Mouse (Mus musculus) erythroblast, embryonic 14.5 days (primary cell): ENCODE results near the gene Abi2. TPM values are rescaled to one million over a fixed set of nuclear protein-coding genes. Genes with fewer than 3 reads are reported as not detected.
A peak's percentile ranks its signal among the peaks of the same experiment; 100 is the strongest.

Source experiments
- H3K27me3 ChIP-seq: 2 replicates; pipeline ENCODE4 v1.6.1; 2012; ENCODE audit warnings: inconsistent platforms; ENCODE audit not compliant: control insufficient read depth
- H3K36me3 ChIP-seq: 2 replicates; pipeline ENCODE4 v1.6.1; 2012; ENCODE audit warnings: mild to moderate bottlenecking, inconsistent platforms; ENCODE audit not compliant: control insufficient read depth
- H3K4me1 ChIP-seq: 2 replicates; pipeline ENCODE4 v1.6.1; 2012; ENCODE audit warnings: inconsistent platforms; ENCODE audit not compliant: control insufficient read depth
- H3K4me3 ChIP-seq: replicated peaks from 2 replicates; pipeline ENCODE3; 2012; ENCODE audit warnings: moderate library complexity, mild to moderate bottlenecking, inconsistent platforms
- H3K9me3 ChIP-seq: 2 replicates; pipeline ENCODE4 v1.6.1; 2012; ENCODE audit warnings: low read length, inconsistent platforms, mixed read lengths; ENCODE audit not compliant: control insufficient read depth
- GATA1 ChIP-seq: IDR thresholded peaks from 2 replicates; pipeline ENCODE4 v1.6.1; 2012; ENCODE audit warnings: low read length, inconsistent platforms, mixed read lengths
- TAL1 ChIP-seq: IDR thresholded peaks from 3 replicates; pipeline ENCODE4 v1.6.1; 2012; ENCODE audit warnings: low read length, inconsistent platforms, mixed read lengths
- polyA plus RNA-seq: library from polyadenylated mRNA; stranded (reverse); fragments of >175 nt; gene quantifications from 2 replicates; pipeline ENCODE4 v1.2.3, GENCODE M21; 2012

Gene Abi2
- 0.01 and 0.27 TPM in 2 replicates for polyA plus RNA-seq

DNA sequence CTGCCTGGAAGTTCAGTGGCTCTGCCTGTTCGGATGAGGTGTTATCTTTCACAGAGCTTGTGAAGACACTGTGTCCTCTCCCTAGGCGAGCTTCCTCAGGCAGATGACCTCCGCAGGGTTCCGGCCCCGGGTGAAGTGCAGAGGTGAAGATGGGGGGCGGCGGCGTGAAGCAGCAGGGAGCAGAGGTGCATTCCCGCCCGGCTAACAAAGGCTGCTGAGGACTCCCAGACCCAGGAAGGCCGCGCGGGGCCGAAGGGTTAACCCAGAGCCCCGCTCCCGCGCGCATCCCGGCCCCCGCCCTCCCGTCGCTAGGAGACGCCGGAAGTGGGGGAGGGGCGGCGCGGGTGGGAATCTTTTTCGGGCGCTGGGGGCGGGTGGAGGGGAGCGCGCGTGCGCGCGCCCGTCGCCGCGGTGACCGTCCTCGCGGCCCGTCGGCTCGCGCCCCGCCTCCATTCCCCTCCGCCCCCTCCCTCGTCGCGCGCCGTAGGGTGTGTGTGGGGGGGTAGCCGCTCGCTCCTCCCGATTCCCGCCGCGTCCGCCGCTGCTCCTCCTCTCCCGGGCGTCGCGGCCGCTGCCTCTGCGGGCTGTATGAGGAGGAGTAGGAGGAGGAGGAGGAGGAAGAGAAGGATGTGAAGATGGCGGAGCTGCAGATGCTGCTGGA, at the start of gene Abi2:
Gene Abi2 (plus strand): TSS at position 452 of the 661 bp plus-strand sequence.
- Histone ChIP-seq H3K4me3 (peak within 1 kb of the TSS; percentile 92), H3K4me1 (peaks cover 19% of the 10 kb centered on the region), H3K36me3 (no peaks in the 10 kb centered on the region), H3K27me3 (peaks cover 11% of the 10 kb centered on the region), H3K9me3 (no peaks in the 10 kb centered on the region)
- TF ChIP-seq GATA1 (no peak), TAL1 (no peak)

DNA sequence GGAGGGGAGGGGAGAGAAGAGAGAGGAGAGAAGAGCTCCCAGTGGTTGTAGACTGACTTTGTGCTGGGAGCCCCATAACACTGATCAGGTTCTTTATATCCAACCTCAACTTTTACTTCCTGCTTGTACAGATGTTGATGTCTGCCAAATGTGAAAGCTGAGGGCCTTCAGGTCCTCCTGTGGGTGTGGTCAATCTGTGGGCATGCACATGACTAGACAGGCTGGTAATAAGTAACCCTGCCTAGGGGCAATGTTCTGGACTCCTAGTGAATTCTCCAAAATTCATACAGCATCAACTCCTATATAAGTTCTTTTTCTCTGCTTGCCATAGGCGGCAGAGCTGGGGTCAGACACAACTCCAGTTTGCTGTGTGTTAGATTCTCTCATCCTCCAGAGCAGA, 47.8 kb upstream of the Abi2 start:
- TF ChIP-seq GATA1 (no peak), TAL1 (no peak)
- Histone ChIP-seq H3K27me3 (no peaks in the 10 kb centered on the region), H3K4me3 (no peak overlapping the region), H3K9me3 (no peaks in the 10 kb centered on the region), H3K4me1 (no peaks in the 10 kb centered on the region), H3K36me3 (peaks cover 34% of the 10 kb centered on the region)

GRCm38 (mm10) chr1:60376556-60376955, 32.9 kb upstream of the Abi2 start:
- Histone ChIP-seq H3K9me3 (no peaks in the 10 kb centered on the region), H3K4me1 (no peaks in the 10 kb centered on the region), H3K36me3 (peaks cover 48% of the 10 kb centered on the region), H3K27me3 (no peaks in the 10 kb centered on the region), H3K4me3 (no peak overlapping the region)
- no peak for TF ChIP-seq TAL1
- no peak for TF ChIP-seq GATA1

- peaks cover 46% of the 10 kb centered on the region for H3K36me3 ChIP-seq
- no peaks in the 10 kb centered on the region for H3K4me1 ChIP-seq
- H3K27me3 ChIP-seq, result no peaks in the 10 kb centered on the region
- H3K4me3 ChIP-seq, result no peak overlapping the region
- no peak for TF ChIP-seq GATA1
- no peak for TF ChIP-seq TAL1
- H3K9me3 ChIP-seq, result no peaks in the 10 kb centered on the region
Observed at GRCm38 (mm10) chr1:60381910-60382309, 27.5 kb upstream of the Abi2 start.

DNA sequence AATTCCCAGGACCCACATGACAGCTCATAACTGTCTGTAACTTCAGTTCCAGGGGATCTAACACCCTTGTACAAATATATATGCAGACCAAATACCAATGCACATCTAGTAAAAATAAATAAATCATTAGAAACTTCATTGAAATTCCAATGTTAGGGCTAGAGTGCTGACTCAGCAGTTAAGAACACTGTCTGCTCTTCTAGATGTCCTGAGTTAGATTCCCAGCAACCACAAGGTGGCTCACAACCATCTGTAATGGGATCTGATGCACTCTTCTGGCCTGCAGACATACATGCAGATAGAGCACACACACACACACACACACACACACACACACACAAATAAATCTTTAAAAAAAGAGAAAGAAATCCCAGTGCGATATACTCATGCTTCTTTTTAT, 4.6 kb upstream of the Abi2 start:
- H3K4me3 ChIP-seq, result no peak overlapping the region
- no peaks in the 10 kb centered on the region for H3K36me3 ChIP-seq
- no peaks in the 10 kb centered on the region for H3K9me3 ChIP-seq
- no peak for TF ChIP-seq TAL1
- TF ChIP-seq GATA1, result no peak
- peaks cover 8% of the 10 kb centered on the region for H3K27me3 ChIP-seq
- peaks cover 11% of the 10 kb centered on the region for H3K4me1 ChIP-seq

- H3K4me3 ChIP-seq, result peak overlapping the region; percentile 92
- H3K9me3 ChIP-seq, result no peaks in the 10 kb centered on the region
- TF ChIP-seq TAL1 (no peak), GATA1 (no peak)
- no peaks in the 10 kb centered on the region for H3K36me3 ChIP-seq
- peaks cover 11% of the 10 kb centered on the region for H3K27me3 ChIP-seq
- peaks cover 19% of the 10 kb centered on the region for H3K4me1 ChIP-seq
Observed at GRCm38 (mm10) chr1:60408501-60409167, 785 bp upstream of the Abi2 start.

DNA sequence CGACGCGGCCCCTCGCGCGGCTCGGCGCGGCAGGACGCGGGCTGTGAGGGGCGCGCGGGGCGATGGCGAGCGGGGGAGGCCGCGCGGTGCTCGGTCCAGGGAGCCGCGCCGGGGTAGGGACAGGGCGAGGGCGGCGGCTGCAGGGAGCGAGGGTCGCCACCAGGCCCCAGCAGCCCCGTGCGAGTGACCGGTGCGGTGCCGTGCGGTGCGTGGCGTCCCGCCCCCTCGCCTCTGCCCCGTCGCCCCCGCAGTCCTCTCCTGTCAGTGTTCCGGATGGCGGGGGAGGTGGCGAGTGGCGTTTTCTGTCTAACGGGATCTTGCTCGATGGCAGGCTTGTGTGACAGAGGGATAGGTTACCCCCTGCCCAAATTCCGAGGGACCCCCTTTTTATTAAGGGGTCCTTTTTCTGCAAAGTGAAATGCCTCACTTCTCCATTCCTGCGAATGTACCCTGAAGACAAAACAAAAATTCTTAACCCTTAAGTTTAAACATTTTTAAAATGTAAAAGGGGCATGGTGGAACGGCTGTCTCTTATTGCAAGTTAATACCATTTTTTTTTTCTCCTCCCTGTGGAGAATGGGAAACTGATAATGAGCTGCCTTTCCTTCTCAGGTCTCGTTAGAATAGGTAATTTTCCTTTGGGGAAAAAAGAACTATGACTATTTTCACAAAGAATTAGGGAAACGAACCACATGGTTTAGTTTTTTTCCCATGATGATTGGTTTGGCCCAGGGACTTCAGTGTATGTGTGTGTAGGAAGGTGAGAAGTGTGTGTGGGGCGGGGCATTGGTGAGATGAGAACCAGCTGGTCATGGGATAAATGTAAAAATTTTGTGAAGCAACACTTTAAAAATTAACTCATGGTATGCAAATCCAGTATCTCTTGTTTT, 754 bp downstream of the Abi2 start:
- TF ChIP-seq TAL1, result no peak
- TF ChIP-seq GATA1, result no peak
- H3K27me3 ChIP-seq, result peaks cover 11% of the 10 kb centered on the region
- H3K9me3 ChIP-seq, result no peaks in the 10 kb centered on the region
- peak overlapping the region; percentile 92 for H3K4me3 ChIP-seq
- no peaks in the 10 kb centered on the region for H3K36me3 ChIP-seq
- H3K4me1 ChIP-seq, result peaks cover 22% of the 10 kb centered on the region

- peaks cover 3% of the 10 kb centered on the region for H3K4me1 ChIP-seq
- H3K27me3 ChIP-seq, result no peaks in the 10 kb centered on the region
- H3K9me3 ChIP-seq, result no peaks in the 10 kb centered on the region
- no peaks in the 10 kb centered on the region for H3K36me3 ChIP-seq
- TF ChIP-seq TAL1, result no peak
- H3K4me3 ChIP-seq, result no peak overlapping the region
Observed at GRCm38 (mm10) chr1:60416724-60417123, 7.3 kb downstream of the Abi2 start.

GRCm38 (mm10) chr1:60423882-60424281, 14.5 kb downstream of the Abi2 start:
- Histone ChIP-seq H3K9me3 (no peaks in the 10 kb centered on the region), H3K4me1 (no peaks in the 10 kb centered on the region; the same call in 1 of the 2 replicates), H3K36me3 (no peaks in the 10 kb centered on the region), H3K27me3 (no peaks in the 10 kb centered on the region), H3K4me3 (no peak overlapping the region)
- no peak for TF ChIP-seq TAL1
- TF ChIP-seq GATA1, result no peak
